Mouse (Mus musculus) cortical plate, adult 2 months (tissue): Measurements from ENCODE around the gene Ablim1. TPM values are rescaled to one million over a fixed set of nuclear protein-coding genes. Genes with fewer than 3 reads are reported as not detected.
"Not testable (repeated sequence)": the region's sequence is repeated elsewhere in the genome, so short reads cannot be mapped to it uniquely, and the experiment has no call there.

Experiments
- H3K27ac ChIP-seq: fragments of 200-500 bp; 2 replicates; pipeline ENCODE4 v1.5.1; 2012; ENCODE audit warnings: low read length, control low read depth, inconsistent platforms; ENCODE audit not compliant: insufficient read depth
- H3K4me1 ChIP-seq: fragments of 200-500 bp; 2 replicates; pipeline ENCODE4 v1.6.1; 2011; ENCODE audit warnings: low read length; ENCODE audit not compliant: control insufficient read depth, insufficient read depth
- H3K4me3 ChIP-seq: fragments of 200-500 bp; 2 replicates; pipeline ENCODE4 v1.5.1; 2011; ENCODE audit warnings: mild to moderate bottlenecking, low read length, control low read depth; ENCODE audit not compliant: insufficient read depth
- CTCF ChIP-seq: fragments of 200-500 bp; IDR thresholded peaks from 2 replicates; pipeline ENCODE4 v1.5.1; 2011; ENCODE audit warnings: mild to moderate bottlenecking, control low read depth, low read length; ENCODE audit not compliant: insufficient read depth; ENCODE audit errors: extremely low read depth
- POLR2A ChIP-seq: fragments of 200-500 bp; IDR thresholded peaks from 2 replicates; pipeline ENCODE4 v1.6.1; 2011; ENCODE audit warnings: mild to moderate bottlenecking, low read length, control low read depth; ENCODE audit not compliant: insufficient read depth; ENCODE audit errors: extremely low read depth
- polyA plus RNA-seq: library from polyadenylated mRNA; depleted of rRNA; stranded (reverse); fragments of >200 nt; gene quantifications from 2 replicates; pipeline ENCODE4 v1.2.3, GENCODE M21; 2012

Ablim1 gene
- polyA plus RNA-seq, 1 experiment = 50.0 TPM

DNA sequence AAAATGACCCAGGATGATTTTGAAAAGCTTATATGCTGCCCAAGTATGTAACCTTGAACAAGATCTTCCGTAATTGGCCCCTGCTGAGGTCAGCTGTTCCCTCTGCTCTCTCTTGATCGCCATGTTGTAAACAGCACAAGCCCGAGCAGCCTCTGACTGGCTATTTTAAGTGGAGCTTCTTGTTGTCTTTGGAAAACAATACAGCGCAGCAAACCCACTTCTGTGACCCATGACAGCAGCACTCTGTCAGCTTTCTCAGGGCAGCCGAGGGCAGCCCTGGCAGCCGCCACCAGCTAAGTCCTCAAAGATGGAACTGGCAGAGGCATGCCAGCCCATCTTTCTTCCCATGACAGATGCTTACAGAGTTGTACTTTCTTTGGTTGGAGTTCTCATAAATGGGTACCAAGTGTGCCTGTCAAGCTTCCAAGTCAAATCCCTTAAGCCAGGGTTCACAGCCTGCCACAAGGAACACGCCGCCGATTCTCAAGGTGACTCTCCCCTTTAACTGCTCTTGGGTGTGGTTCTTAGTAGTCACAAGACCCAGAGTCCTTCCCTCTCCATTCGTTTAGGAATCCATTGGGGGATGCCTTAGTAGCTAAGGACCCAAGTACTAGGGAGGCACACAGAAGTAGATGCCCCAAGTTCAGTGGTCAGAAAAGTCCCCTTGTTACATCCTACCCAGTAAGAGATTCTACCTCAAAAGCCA, 172.8 kb downstream of the Ablim1 start:
- TF ChIP-seq CTCF = no peak
- TF ChIP-seq POLR2A = no peak
- peaks cover 12% of the 10 kb centered on the region for H3K4me1 ChIP-seq

DNA sequence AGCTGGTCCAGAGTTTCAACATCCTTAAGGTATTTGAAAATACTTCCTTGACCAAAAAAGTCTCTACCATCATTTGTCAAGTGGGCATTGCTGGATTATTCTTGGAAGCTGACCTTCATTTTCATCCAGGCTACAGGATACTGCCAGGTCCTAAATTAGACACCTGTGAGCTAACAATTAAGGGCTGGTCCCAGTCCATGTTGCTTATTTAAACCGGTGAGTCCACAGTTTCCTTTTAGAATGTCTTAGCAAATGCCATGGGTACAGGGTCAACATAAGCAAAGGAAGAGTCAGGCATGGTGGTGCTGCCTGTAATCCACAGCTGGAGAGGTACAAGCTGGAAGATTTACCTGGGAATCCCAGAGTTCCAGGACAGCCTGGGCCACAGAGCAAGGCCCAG, 173.8 kb downstream of the Ablim1 start:
- TF ChIP-seq POLR2A (no peak), CTCF (no peak)
- Histone ChIP-seq H3K4me1 (peaks cover 7% of the 10 kb centered on the region), H3K4me3 (no peak overlapping the region), H3K27ac (no peak overlapping the region)

More for the DNA sequence above, 172.8 kb downstream of the Ablim1 start:
- Histone ChIP-seq H3K4me3 (no peak overlapping the region), H3K27ac (no peak overlapping the region)

DNA sequence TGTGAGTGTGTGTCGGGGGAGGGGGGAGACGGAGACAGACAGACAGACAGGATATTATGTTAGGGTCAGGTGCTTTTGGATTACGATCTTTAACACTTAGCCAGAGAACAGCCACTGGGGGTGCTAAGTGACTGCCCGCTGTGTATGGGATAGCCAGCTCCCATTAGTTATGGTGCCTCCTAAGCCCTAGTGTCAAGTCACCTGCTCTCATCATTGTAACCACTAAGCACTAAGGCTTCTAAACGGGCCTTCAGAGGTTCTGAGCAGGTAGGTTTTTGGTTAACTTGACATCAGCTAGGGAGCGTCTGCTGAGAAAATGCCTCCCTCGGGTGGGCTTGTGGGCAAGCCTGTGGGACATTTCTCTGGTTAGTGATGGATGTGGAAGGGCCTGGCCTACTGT, 174.6 kb downstream of the Ablim1 start:
- TF ChIP-seq CTCF (no peak), POLR2A (no peak)
- Histone ChIP-seq H3K27ac (no peak overlapping the region), H3K4me3 (no peak overlapping the region)

DNA sequence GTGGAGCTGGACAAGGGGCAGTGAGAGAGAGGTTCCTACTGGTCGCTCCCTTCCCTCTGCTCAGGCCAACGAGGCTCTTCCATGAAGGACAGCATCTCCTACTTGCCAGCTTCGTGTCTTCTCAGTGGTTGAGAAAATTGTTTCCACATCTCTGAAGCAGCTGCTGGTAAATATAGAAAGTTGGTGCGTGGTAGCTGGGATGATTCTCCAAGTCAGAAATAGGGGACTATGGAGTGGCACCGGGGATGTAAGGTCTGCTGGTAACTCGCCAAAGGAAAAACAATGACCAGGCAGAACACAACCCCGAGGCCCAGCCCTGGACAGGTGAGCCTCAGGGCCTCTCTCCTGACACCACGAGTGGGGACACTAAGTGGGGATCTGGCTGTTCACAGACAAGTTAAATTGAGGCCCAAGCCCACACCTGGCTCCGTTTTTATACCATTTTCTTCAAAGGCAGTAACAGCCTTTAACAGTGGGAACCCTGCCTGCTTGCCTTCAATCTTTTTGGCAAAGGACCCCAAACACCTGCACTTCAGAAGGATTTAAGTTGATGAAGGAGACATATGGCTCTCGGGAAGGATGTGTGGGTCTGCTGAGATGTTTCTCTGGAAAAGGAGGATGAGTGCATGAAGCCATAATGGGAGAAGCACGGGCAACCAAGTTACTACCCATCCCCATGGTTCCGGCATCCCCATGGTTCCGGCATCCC, 175.7 kb downstream of the Ablim1 start:
- Histone ChIP-seq H3K27ac (peak overlapping the region; percentile 52), H3K4me3 (no peak overlapping the region), H3K4me1 (peaks cover 7% of the 10 kb centered on the region)
- TF ChIP-seq CTCF (no peak), POLR2A (no peak)

More for the DNA sequence above, 174.6 kb downstream of the Ablim1 start:
- H3K4me1 ChIP-seq = peaks cover 6% of the 10 kb centered on the region

DNA sequence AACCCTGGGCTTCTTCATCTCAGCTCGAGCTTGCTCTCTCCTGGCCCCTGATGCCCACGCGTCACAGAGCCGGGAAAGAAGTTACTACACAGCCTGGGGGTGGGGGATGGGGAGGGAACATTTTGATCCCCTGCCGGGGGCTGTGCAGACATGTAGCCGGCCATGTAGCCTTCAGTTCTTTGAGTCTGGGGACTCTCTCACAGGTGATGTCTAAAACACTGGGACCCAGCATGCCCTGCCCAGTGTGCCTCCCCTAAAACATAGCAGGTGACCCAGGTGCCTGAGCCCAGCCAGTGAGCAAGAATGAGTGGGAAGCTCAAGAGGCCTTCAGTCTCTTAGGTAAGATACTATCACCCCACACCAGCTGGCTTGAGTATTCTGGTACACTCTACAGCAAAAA, 176.2 kb downstream of the Ablim1 start:
- Histone ChIP-seq H3K27ac (peak overlapping the region; percentile 52; the same call in 1 of the 2 replicates), H3K4me1 (peaks cover 7% of the 10 kb centered on the region), H3K4me3 (no peak overlapping the region)
- no peak for TF ChIP-seq CTCF
- no peak for TF ChIP-seq POLR2A

DNA sequence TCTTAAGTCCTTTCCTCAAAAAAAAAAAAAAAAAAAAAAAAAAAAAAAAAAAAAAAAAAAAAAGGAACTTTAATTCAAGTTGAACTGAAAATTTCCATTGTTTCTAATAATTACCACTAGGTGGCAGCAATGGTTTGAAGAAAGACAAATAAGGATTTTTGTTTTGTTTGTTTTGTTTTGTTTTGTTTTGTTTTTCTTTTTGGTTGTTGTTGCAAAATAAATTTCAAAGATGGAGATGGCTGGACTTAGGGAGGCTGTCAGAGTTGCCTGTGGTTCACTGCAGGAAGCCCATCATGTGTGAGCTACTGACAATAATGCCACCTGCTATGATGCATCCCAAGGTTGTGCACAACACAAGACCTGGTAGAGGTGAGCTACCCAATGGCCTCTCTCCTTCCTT, 176.7 kb downstream of the Ablim1 start:
- TF ChIP-seq POLR2A (no peak), CTCF (peak; percentile 10; the same call in 1 of the 2 replicates)
- peaks cover 7% of the 10 kb centered on the region for H3K4me1 ChIP-seq
- H3K27ac ChIP-seq = 0 out of 2 replicates have a peak overlapping the region, but pooled peaks have one; percentile 12
- H3K4me3 ChIP-seq = no peak overlapping the region

DNA sequence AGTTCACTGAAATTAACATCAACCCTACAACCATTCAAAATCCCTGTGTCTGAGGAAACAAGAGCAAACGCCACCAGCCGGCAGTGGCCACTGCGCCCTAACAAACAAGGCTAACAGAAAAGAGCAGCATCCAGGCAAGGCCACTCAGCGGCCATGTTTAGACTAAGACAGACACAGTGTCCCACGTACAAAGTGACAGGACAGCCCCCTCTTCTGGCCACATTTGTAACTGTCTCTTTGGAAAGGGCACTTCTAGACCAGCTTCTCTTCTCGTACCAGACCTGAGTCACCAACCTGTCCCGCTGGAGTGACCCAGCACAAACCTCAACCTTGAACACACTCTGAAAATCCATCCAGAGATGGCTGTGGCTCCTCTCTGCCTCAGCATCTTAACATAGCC, 178.5 kb downstream of the Ablim1 start:
- peaks cover 9% of the 10 kb centered on the region for H3K4me1 ChIP-seq
- H3K27ac ChIP-seq = no peak overlapping the region
- TF ChIP-seq CTCF (peak; percentile 56), POLR2A (no peak)

DNA sequence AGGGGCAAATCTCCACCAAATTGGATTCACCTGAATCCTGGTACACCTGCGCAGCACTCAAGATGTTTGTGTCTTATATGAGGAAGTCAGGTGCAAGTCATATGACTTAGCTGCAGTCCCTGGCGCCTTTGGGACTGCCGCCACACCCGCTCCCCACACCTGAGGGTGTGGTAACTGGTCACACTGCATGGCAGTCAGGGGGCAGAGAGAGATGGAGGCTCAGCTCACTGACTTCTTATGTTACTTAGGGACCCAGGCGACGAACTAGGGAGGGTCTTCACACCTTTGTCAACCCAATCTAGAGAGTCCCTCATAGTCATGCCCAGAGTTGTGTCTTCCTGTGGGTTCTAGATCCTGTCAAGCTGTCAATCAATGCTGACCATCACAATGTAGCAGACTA, 179.1 kb downstream of the Ablim1 start:
- H3K4me3 ChIP-seq, H3K27ac ChIP-seq, H3K4me1 ChIP-seq: not testable (repeated sequence)

More for the DNA sequence above, 178.5 kb downstream of the Ablim1 start:
- H3K4me3 ChIP-seq = no peak overlapping the region

DNA sequence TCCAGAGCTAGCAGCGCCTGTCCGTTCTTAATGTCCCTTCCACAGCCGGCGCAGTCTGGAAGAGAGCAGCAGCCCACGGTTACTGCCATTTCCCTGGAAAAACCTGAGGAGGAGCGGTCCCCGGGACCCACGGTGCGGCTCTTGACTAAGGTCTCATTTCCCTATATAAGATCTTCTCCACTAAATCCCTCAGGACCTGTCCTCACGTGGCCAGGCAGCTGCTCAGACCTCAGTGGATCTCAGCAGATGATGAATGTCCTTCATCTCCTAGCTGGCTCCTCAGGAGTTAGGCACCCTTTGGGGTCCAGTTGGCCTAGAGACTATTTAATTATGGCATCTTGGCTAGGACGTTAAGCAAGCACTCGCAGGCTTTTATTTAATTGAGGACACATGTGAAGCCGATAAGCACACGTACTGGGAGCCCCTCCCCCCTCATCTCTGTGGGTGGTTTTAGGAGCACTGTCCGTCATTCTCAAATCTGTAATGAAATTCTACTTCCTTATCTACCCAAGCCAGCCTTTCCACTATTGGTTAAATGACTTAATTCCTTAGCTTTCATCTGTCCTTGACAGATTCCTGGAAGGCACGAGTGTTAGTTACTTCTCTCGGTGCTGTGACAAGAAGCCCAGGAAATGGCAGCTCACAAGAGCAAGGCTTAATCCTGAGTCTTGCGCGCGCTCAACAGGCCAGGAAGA, 179.9 kb downstream of the Ablim1 start:
- TF ChIP-seq POLR2A (no peak), CTCF (no peak)
- H3K4me3 ChIP-seq = no peak overlapping the region
- no peak overlapping the region for H3K27ac ChIP-seq
- peaks cover 9% of the 10 kb centered on the region for H3K4me1 ChIP-seq
